Mouse (Mus musculus): ENCODE results near the gene Camk2d. TPM values are rescaled to one million over a fixed set of nuclear protein-coding genes. Genes with fewer than 3 reads are reported as not detected.

The Camk2d gene
- total RNA-seq (2021), result 100 to 1,000 TPM; 176 to 181 TPM
- long read RNA-seq, experiment 1, full-length matches to known transcripts, result 130 of 218 reads
- long read RNA-seq, experiment 1, partial matches to known transcripts, result 18 of 218 reads
- long read RNA-seq, experiment 1, other reads (novel, unspliced or antisense), result 70 of 218 reads
- long read RNA-seq, experiment 2, full-length matches to known transcripts, result 95 of 151 reads
- long read RNA-seq, experiment 2, partial matches to known transcripts, result 11 of 151 reads
- long read RNA-seq, experiment 2, other reads (novel, unspliced or antisense), result 45 of 151 reads

DNA sequence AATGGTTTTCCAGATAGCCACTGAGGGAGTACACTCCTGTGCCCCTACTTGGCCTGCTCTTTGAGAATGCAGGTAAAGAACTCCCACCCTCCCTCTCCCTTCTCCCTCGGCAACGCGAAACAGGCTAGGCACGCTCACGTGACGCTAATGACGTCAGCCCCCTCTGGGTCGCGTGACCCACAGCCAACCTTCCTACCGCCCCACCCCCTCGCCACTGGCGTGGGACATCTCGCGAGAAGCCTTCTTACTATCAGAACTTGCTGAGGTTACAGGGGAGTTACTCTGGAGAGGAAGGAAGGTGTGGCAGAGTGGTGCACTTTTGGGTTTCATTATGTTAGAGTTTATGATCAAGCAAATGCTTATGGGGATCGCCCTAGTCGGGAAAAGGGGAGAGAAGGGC, at the start of gene Camk2d:
Camk2d (plus strand) TSS at position 217 of the 400 bp plus-strand sequence.
- no peak for TF ChIP-seq CTCF (IDR thresholded peaks at IDR 0.05)
- DNase-seq (ENCODE audit: extremely low spot score in 1 of 2, low spot score in 2 of 2), result peak; percentile 92 to 93
- H3K4me3 ChIP-seq, result peak within 1 kb of the TSS; percentile 73
- H3K27ac ChIP-seq, result peak within 1 kb of the TSS; percentile 92
- intact Hi-C loops (cut with DNase I), result loop anchor here (2.0 to 10.0 kb wide), 7 partner anchors 59 to 809 kb away; no protein-coding TSS in a partner anchor

DNA sequence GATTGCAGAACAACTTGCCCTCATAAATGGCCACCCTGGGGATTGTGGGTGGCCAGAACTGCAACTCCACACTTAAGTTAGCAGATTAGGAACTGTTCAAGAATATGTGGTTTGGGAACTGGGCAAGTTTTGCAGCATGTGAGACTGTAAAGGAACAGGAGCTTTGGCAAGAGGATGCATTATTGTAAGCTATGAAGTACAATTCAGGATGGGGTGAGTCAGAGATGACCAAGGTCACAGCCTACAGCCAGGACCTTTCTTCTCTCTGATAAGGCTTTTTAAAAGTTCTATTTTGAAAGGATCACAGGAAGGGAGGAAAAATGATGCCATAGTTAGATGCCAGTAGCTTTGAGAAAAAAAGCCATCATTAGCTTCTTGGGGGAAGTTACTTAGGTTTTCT, 48.2 kb upstream of the Camk2d start:
- H3K27ac ChIP-seq, result no peak overlapping the region
- H3K4me3 ChIP-seq, result no peak overlapping the region
- no peak for TF ChIP-seq CTCF (IDR thresholded peaks at IDR 0.05)
- intact Hi-C loops (cut with DNase I), result no loop called here
- DNase-seq (ENCODE audit: extremely low spot score in 1 of 2, low spot score in 2 of 2), result no peak

DNA sequence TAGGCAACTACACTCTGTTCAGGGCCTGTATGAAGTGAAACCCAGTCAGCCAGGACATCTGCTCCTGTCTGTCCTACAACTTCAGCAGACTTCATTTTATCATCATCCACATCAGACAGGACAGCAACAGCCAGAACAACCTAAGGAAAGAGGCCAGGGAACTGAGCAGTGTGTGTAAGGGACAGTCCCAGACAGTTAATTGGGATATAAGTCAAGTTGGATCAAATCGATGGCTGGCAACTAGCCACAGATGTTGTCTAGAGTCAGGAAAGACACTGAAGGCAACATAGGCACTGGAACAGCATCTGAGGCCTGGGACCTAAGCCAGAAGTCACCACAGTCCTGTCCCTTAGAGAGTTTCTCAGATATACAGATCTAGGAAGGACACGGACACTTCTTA, 32.5 kb upstream of the Camk2d start:
- H3K4me3 ChIP-seq, result no peak overlapping the region
- no peak for DNase-seq (ENCODE audit: extremely low spot score in 1 of 2, low spot score in 2 of 2)
- intact Hi-C loops (cut with DNase I), result no loop called here
- no peak overlapping the region for H3K27ac ChIP-seq
- TF ChIP-seq CTCF (IDR thresholded peaks at IDR 0.05), result no peak

DNA sequence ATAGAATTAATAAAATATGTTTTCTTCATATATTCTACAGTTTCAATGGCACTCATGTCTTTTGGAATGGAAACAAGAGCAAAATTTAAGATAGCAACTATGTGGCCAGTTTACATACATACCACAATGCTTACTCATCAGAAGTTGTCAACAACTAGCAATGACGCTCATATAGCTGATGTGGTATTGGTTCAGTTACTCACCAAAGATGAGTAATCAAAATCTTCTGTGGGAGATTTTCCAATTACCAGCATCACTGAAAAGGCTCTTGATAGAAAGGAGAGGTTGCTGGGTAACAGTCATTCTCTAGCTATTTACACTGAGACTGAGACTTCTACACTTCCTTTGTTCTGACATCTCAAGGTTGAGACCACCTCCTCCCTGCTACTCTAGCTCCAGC, 25.5 kb upstream of the Camk2d start:
- TF ChIP-seq CTCF (IDR thresholded peaks at IDR 0.05), result no peak
- intact Hi-C loops (cut with DNase I), result no loop called here
- H3K27ac ChIP-seq, result no peak overlapping the region
- H3K4me3 ChIP-seq, result no peak overlapping the region
- no peak for DNase-seq (ENCODE audit: extremely low spot score in 1 of 2, low spot score in 2 of 2)

DNA sequence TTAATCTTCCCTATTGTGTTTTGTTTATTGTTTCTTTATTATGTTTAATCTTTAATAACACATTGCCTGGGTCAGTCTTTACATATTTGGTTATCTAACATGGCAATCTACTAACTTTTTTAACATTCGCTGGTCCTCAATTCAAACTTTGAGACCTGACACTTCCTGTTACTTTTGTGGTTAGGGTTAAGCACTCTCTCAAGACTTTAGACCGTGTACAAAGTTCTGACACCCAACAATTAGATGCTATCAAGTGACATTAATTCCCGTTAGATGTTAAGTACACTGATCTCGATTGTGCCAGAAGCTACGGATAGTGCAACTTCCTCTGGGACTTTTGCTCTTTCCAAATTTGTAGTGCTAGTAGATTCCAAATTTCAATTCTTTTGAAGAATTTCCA, 23.2 kb upstream of the Camk2d start:
- intact Hi-C loops (cut with DNase I), result no loop called here
- Histone ChIP-seq H3K4me3 (no peak overlapping the region), H3K27ac (no peak overlapping the region)
- no peak for TF ChIP-seq CTCF (IDR thresholded peaks at IDR 0.05)
- no peak for DNase-seq (ENCODE audit: extremely low spot score in 1 of 2, low spot score in 2 of 2)

DNA sequence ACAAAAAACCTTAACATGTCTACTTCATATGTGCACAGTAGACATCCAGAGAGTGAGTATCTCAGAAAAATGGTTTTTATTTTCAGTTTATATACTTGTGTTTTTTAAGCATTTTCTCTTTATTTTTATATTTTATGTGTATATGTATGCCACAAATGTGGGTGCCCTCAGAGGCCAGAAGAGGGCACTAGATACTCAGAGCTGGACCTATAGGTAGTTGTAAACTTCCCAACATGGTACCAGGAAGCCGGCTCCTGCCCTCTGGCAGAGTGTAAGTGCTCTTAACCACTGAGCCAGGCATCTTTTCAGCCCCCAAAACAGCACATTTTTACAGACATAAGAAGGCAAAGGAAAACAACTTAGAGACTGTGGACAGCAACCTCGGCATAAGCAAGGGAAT, 20.2 kb upstream of the Camk2d start:
- DNase-seq (ENCODE audit: extremely low spot score in 1 of 2, low spot score in 2 of 2), result no peak
- intact Hi-C loops (cut with DNase I), result no loop called here
- H3K27ac ChIP-seq, result no peak overlapping the region
- peak; percentile 41 for TF ChIP-seq CTCF (IDR thresholded peaks at IDR 0.05)
- no peak overlapping the region for H3K4me3 ChIP-seq

DNA sequence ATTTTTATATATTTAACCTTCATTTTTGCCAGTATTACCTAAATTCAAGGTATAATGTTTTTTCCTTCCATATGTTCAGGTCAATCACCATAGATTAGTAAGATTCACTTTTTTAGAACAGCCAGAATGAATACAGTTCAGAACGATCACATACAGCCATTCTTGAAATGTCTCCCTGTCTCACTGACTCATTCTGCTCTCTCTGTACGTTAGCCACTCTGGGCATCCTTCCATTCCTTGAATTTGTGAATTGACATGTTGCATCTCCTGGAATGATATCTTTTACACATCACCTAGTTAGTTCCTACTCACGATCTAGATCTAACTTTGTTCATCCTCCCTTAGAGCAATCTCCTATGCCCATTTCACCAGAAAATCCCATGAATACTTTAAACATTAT, 10.0 kb upstream of the Camk2d start:
- intact Hi-C loops (cut with DNase I), result no loop called here
- Histone ChIP-seq H3K4me3 (no peak overlapping the region), H3K27ac (no peak overlapping the region)
- no peak for TF ChIP-seq CTCF (IDR thresholded peaks at IDR 0.05)
- no peak for DNase-seq (ENCODE audit: extremely low spot score in 1 of 2, low spot score in 2 of 2)

DNA sequence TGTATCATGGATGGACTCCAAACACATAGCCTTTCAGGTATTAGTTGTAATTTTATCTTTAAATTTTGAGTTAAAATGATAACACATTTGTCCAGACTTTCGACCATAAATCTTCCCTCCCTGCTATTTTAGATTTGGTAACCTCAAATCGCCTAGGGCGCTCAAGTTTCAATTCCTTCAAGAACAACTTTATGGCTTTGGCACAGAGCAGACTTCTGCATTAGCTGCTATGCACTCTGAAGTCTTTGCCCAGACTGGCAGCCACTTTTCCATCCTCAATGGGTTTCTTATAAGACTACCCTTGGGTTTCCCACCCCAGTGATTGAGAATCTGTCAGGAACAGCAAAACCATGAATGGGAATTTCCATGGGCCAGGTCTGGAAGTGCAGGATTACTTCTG, 8.6 kb upstream of the Camk2d start:
- no peak for TF ChIP-seq CTCF (IDR thresholded peaks at IDR 0.05)
- H3K27ac ChIP-seq, result no peak overlapping the region
- intact Hi-C loops (cut with DNase I), result no loop called here
- DNase-seq (ENCODE audit: extremely low spot score in 1 of 2, low spot score in 2 of 2), result no peak
- H3K4me3 ChIP-seq, result no peak overlapping the region

DNA sequence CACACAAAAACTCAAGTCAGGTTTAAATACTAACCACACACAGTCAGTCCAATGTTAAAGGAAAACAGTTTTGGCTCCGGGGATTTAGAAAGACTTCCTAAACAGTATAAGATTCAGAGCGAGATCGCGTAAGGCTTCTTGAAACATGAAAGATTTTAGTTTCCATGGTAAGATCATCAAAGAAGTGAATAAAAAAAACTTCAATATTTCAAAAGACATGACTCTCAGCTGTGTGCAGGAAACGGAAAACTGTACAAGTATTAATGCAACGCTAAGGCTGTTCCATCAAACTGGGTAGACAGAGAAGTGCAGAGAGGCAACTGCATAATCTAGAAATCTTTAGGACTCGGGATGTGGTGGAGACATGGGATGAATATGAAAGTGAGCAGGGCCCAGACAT, 6.5 kb upstream of the Camk2d start:
- H3K4me3 ChIP-seq, result no peak overlapping the region
- intact Hi-C loops (cut with DNase I), result no loop called here
- TF ChIP-seq CTCF (IDR thresholded peaks at IDR 0.05), result no peak
- no peak overlapping the region for H3K27ac ChIP-seq
- no peak for DNase-seq (ENCODE audit: extremely low spot score in 1 of 2, low spot score in 2 of 2)

DNA sequence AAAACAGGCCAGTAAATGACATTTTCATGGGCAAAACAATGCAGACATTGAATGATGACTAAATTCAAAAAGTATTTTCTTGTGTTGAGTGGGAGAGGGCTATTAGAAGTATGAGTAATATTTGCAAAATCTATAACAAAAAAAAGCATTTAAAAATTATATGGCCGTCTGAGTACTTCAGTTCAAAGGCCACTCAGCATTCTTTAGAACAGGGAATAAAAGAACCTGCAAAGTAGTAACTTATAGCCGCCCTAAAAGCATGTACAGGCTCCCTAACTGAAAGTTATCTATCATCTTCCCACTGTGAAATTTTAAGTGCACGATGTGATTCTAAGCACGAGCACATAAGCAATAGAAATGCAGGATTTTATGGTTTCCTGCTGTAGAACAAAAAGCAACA, 646 bp upstream of the Camk2d start:
- intact Hi-C loops (cut with DNase I), result loop anchor here (5.0 to 10.0 kb wide), 5 partner anchors 58 to 809 kb away; no protein-coding TSS in a partner anchor
- no peak for TF ChIP-seq CTCF (IDR thresholded peaks at IDR 0.05)
- peak overlapping the region; percentile 81 for H3K27ac ChIP-seq
- H3K4me3 ChIP-seq, result peak overlapping the region; percentile 73
- DNase-seq (ENCODE audit: extremely low spot score in 1 of 2, low spot score in 2 of 2), result no peak

DNA sequence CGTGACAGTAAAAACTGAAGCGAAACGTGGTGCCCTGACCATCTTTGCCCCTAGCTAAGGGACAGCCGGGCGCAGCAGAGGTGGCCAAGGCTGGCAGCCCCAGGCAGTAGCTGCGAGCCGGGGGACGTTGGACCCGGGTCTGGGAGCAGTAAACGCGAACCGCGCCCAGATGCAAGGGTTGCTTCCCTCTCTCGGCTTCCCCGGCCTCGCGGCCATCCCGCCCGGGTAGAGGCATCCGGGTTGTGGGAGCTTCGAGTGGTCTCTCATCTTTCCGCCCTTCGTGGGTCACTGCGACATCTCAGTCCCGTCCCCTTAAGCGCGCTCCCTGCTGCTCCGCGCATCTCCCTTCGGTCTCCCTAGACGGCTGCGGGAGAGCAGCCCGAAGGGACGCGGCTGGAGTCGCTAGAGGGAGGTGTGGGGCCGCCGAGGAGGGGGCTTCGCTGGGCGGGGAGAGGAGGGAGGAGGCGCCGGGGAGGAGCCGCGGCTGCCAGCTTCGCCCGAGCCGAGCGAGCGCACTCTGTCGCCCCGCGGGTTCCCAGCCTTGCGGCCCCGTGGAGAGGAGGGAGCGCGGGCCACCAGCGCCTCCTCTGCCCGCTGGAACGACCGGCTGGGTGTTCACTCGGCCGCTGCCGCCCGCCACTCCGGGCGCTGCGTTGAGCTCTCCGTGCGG, 524 bp downstream of the Camk2d start:
- peak overlapping the region; percentile 92 for H3K27ac ChIP-seq
- H3K4me3 ChIP-seq, result peak overlapping the region; percentile 73
- TF ChIP-seq CTCF (IDR thresholded peaks at IDR 0.05), result peak; percentile 53
- DNase-seq (ENCODE audit: extremely low spot score in 1 of 2, low spot score in 2 of 2), result peak; percentile 82 to 86
- intact Hi-C loops (cut with DNase I), result loop anchor here (1.0 to 10.0 kb wide), 8 partner anchors 59 to 808 kb away; no protein-coding TSS in a partner anchor

DNA sequence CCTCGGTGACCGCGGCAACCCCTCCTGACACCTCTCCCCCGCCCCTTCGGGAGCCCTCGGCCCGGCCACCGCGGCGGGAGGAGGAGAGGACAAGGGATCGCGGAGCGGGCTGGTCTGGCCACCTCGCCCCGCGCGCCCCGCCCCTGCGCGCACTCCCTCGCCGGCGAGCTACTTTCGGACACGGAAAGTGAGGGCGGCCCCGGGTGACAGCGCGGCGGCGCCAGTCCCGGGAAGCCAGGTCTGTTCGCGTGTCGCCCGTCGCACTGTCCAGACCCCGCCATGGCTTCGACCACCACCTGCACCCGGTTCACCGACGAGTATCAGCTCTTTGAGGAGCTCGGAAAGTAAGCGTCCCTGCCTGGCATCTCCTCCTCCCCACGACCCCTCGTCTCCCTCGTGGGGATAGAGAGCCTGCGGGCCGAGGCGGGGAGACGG, 1.1 kb downstream of the Camk2d start:
- no peak for TF ChIP-seq CTCF (IDR thresholded peaks at IDR 0.05)
- peak overlapping the region; percentile 92 for H3K27ac ChIP-seq
- H3K4me3 ChIP-seq, result peak overlapping the region; percentile 73
- peak; percentile 72 to 74 for DNase-seq (ENCODE audit: extremely low spot score in 1 of 2, low spot score in 2 of 2)
- intact Hi-C loops (cut with DNase I), result loop anchor here (1.0 to 10.0 kb wide), 8 partner anchors 60 to 808 kb away; no protein-coding TSS in a partner anchor

Measured in left cerebral cortex, adult 2 months (tissue).